Comparison of ENCODE assay signal across 33 mouse cellular contexts in genomic region chr12:35248476-35248875, GRCm38 (mm10).
"Had no signal": no experiment of that assay in that cellular context is flagged by ENCODE, and none has a peak within 500 bp of the region (broad histone marks: within the 10 kb centered on the region; RNA-seq: fewer than 3 reads in every experiment).

No protein-coding gene starts in this region.

- H3K4me3 ChIP-seq: heart, embryonic 10.5 days; heart, embryonic 12.5 days; heart, embryonic 13.5 days; heart, embryonic 15.5 days; hindbrain, embryonic 10.5 days; hindbrain, embryonic 12.5 days; hindbrain, embryonic 13.5 days; hindbrain, embryonic 15.5 days; kidney, embryonic 15.5 days; layer of hippocampus, adult 2 months; left cerebral cortex, adult 2 months had no signal

- H3K27ac ChIP-seq: heart, embryonic 10.5 days; heart, embryonic 13.5 days; heart, embryonic 15.5 days; hindbrain, embryonic 10.5 days; hindbrain, embryonic 12.5 days; hindbrain, embryonic 13.5 days; hindbrain, embryonic 14.5 days; hindbrain, embryonic 15.5 days; hindbrain, postnatal 0 days; kidney, embryonic 15.5 days; kidney, postnatal 0 days; layer of hippocampus, adult 2 months; left cerebral cortex, adult 2 months had no signal

- H3K27me3 ChIP-seq: heart, embryonic 12.5 days; heart, embryonic 13.5 days; heart, embryonic 15.5 days; hindbrain, embryonic 12.5 days; hindbrain, embryonic 13.5 days; hindbrain, embryonic 15.5 days; kidney, embryonic 15.5 days had no signal

- H3K9ac ChIP-seq: heart, embryonic 12.5 days; heart, embryonic 13.5 days; heart, embryonic 15.5 days; hindbrain, embryonic 12.5 days; hindbrain, embryonic 13.5 days; hindbrain, embryonic 14.5 days; hindbrain, embryonic 15.5 days; kidney, embryonic 15.5 days had no signal

- H3K36me3 ChIP-seq: heart, embryonic 10.5 days; heart, embryonic 12.5 days; heart, embryonic 13.5 days; heart, embryonic 15.5 days; hindbrain, embryonic 10.5 days; hindbrain, embryonic 12.5 days; hindbrain, embryonic 13.5 days; hindbrain, embryonic 15.5 days; kidney, embryonic 15.5 days had no signal

- ATAC-seq: hindbrain, embryonic 16.5 days; hindbrain, postnatal 0 days; inflammation-experienced regulatory T-cells, adult 6 months had no signal

- H3K4me2 ChIP-seq: heart, embryonic 11.5 days; heart, embryonic 12.5 days; heart, embryonic 13.5 days; heart, embryonic 15.5 days; hindbrain, embryonic 12.5 days; hindbrain, embryonic 13.5 days; hindbrain, embryonic 14.5 days; hindbrain, embryonic 15.5 days; kidney, embryonic 15.5 days had no signal

- DNase-seq: heart, postnatal 10 days; heart, postnatal 14 days; heart, postnatal 36 days; heart, postnatal 4 days; kidney, adult 11 months; kidney, adult 18-20 months; kidney, adult 2 months; kidney, adult 8-10 months; kidney, adult 9 months; kidney, postnatal 10 days; kidney, postnatal 14 days; kidney, postnatal 25 days; kidney, postnatal 36 days; kidney, postnatal 4 days; layer of hippocampus, adult 9-11 months; layer of hippocampus, postnatal 36 days had no signal

- H3K9me3 ChIP-seq: heart, embryonic 13.5 days; heart, embryonic 15.5 days; hindbrain, embryonic 12.5 days; hindbrain, embryonic 13.5 days; hindbrain, embryonic 15.5 days had no signal

- H3K4me1 ChIP-seq: heart, embryonic 10.5 days; heart, embryonic 12.5 days; heart, embryonic 13.5 days; heart, embryonic 15.5 days; hindbrain, embryonic 10.5 days; hindbrain, embryonic 12.5 days; hindbrain, embryonic 13.5 days; hindbrain, embryonic 15.5 days had no signal
